Mouse (Mus musculus): ENCODE data around the gene Miga1. TPM values are rescaled to one million over a fixed set of nuclear protein-coding genes. Genes with fewer than 3 reads are reported as not detected.
A peak's percentile ranks its signal among the peaks of the same experiment; 100 is the strongest.
"Not testable (repeated sequence)": the region's sequence is repeated elsewhere in the genome, so short reads cannot be mapped to it uniquely, and the experiment has no call there.

Miga1 gene
- polyA plus RNA-seq, 1 experiment from 2014 or later = 24.7 TPM

DNA sequence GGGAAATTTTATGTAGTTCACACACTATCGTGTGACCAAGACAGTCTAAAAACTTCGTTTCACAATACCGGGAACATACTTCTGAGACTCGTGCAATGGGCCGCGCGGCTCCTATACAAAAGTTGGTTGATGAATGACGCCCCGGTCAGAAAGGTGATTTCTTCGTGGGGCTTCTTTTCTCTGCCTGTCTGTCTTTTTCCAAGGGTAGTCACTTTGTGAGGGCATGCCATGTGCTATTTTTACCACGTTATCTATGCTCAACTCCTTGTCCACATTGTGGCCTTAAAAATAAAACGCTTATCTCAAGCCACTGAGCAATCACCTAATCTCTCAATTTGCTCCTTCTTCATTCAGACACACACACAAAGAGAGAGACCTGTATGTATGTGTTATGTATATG, 75.4 kb downstream of the Miga1 start:
- Histone ChIP-seq H3K9me3 (no peaks in the 10 kb centered on the region), H3K36me3 (no peaks in the 10 kb centered on the region), H3K27me3 (peaks cover 20% of the 10 kb centered on the region; the same call in 1 of the 2 replicates), H3K9ac (peak overlapping the region; percentile 75; the same call in 1 of the 2 replicates), H3K4me1 (peaks cover 20% of the 10 kb centered on the region; the same call in 1 of the 2 replicates), H3K4me2 (replicated peaks) (peak overlapping the region; percentile 97), H3K27ac (no peak overlapping the region), H3K4me3 (peak overlapping the region; percentile 56)
- ATAC-seq (ENCODE audit: insufficient number of reproducible peaks, insufficient read depth, low FRiP score, low TSS enrichment) = no peak
- WGBS = 46% methylated on average over 12 of the region's 12 CpGs

DNA sequence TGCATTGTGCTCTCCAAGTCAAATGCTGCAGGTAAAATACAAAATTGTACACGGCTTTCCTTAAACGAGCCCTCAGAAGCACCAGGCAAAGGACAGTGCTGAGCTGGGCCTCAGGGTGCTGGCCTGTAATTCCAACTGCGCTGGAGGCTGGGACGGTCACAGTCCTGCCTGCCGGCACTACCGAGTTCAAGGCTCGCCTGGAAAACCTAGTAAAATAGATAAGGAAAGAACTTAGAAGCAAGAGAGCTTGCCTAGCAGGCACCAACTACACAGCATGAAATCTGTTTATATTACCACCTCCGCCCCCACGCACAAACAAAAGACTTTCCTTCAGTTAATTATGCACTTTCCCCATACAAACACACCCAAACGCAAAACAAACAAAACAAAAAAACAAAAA, 75.8 kb downstream of the Miga1 start:
- Histone ChIP-seq H3K9ac (no peak overlapping the region), H3K9me3 (no peaks in the 10 kb centered on the region), H3K36me3 (no peaks in the 10 kb centered on the region), H3K4me3 (no peak overlapping the region), H3K4me1 (peaks cover 20% of the 10 kb centered on the region; the same call in 1 of the 2 replicates), H3K27me3 (peaks cover 20% of the 10 kb centered on the region; the same call in 1 of the 2 replicates), H3K4me2 (replicated peaks) (no peak overlapping the region), H3K27ac (no peak overlapping the region)
- no peak for ATAC-seq (ENCODE audit: insufficient number of reproducible peaks, insufficient read depth, low FRiP score, low TSS enrichment)
- WGBS = 49% methylated on average over 10 of the region's 10 CpGs

- ATAC-seq (ENCODE audit: insufficient number of reproducible peaks, insufficient read depth, low FRiP score, low TSS enrichment) = no peak
- H3K27ac ChIP-seq = no peak overlapping the region
- WGBS = 13% methylated on average over 8 of the region's 8 CpGs
Measured at GRCm38 (mm10) chr3:152261948-152262347, 78.3 kb downstream of the Miga1 start.

GRCm38 (mm10) chr3:152261436-152261835, 78.8 kb downstream of the Miga1 start:
- peaks cover 16% of the 10 kb centered on the region; the same call in 1 of the 2 replicates for H3K27me3 ChIP-seq
- H3K4me2 ChIP-seq (replicated peaks) = no peak overlapping the region
- H3K9me3 ChIP-seq = no peaks in the 10 kb centered on the region
- no peak for ATAC-seq (ENCODE audit: insufficient number of reproducible peaks, insufficient read depth, low FRiP score, low TSS enrichment)
- no peak overlapping the region for H3K27ac ChIP-seq
- no peak overlapping the region for H3K4me3 ChIP-seq
- no peaks in the 10 kb centered on the region for H3K36me3 ChIP-seq
- WGBS = 47% methylated on average over 8 of the region's 8 CpGs
- H3K9ac ChIP-seq = no peak overlapping the region
- H3K4me1 ChIP-seq = peaks cover 17% of the 10 kb centered on the region; the same call in 1 of the 2 replicates

More at GRCm38 (mm10) chr3:152261948-152262347, 78.3 kb downstream of the Miga1 start:
- no peak overlapping the region for H3K4me3 ChIP-seq
- H3K36me3 ChIP-seq = no peaks in the 10 kb centered on the region
- peaks cover 20% of the 10 kb centered on the region; the same call in 1 of the 2 replicates for H3K4me1 ChIP-seq
- H3K27me3 ChIP-seq = peaks cover 20% of the 10 kb centered on the region; the same call in 1 of the 2 replicates
- 0 out of 2 replicates have a peak overlapping the region, but pooled peaks have one; percentile 4 for H3K4me2 ChIP-seq (replicated peaks)
- H3K9me3 ChIP-seq = no peaks in the 10 kb centered on the region
- no peak overlapping the region for H3K9ac ChIP-seq

- H3K4me1 ChIP-seq = peaks cover 11% of the 10 kb centered on the region; the same call in 1 of the 2 replicates
- H3K4me2 ChIP-seq (replicated peaks) = no peak overlapping the region
- peaks cover 12% of the 10 kb centered on the region; the same call in 1 of the 2 replicates for H3K27me3 ChIP-seq
- no peak overlapping the region for H3K4me3 ChIP-seq
- no peak overlapping the region for H3K9ac ChIP-seq
- no peaks in the 10 kb centered on the region for H3K36me3 ChIP-seq
- 94% methylated on average over 1 of the region's 1 CpGs for WGBS
- ATAC-seq (ENCODE audit: insufficient number of reproducible peaks, insufficient read depth, low FRiP score, low TSS enrichment) = no peak
- no peak overlapping the region for H3K27ac ChIP-seq
- H3K9me3 ChIP-seq = no peaks in the 10 kb centered on the region
Measured at GRCm38 (mm10) chr3:152260362-152260761, 79.8 kb downstream of the Miga1 start.

GRCm38 (mm10) chr3:152259409-152259808, 80.8 kb downstream of the Miga1 start:
- 48% methylated on average over 8 of the region's 9 CpGs for WGBS
- H3K9me3 ChIP-seq; H3K4me2 ChIP-seq (replicated peaks); ATAC-seq (ENCODE audit: insufficient number of reproducible peaks, insufficient read depth, low FRiP score, low TSS enrichment); H3K27me3 ChIP-seq; H3K27ac ChIP-seq; H3K4me3 ChIP-seq; H3K9ac ChIP-seq; H3K4me1 ChIP-seq; H3K36me3 ChIP-seq: not testable (repeated sequence)

GRCm38 (mm10) chr3:152257528-152257927, 82.7 kb downstream of the Miga1 start:
- no peak overlapping the region for H3K4me2 ChIP-seq (replicated peaks)
- no peak for ATAC-seq (ENCODE audit: insufficient number of reproducible peaks, insufficient read depth, low FRiP score, low TSS enrichment)
- H3K27me3 ChIP-seq = no peaks in the 10 kb centered on the region
- 0 out of 2 replicates have a peak, but pooled peaks cover 7% of the 10 kb centered on the region for H3K4me1 ChIP-seq
- H3K27ac ChIP-seq = no peak overlapping the region
- 89% methylated on average over 3 of the region's 3 CpGs for WGBS
- no peak overlapping the region for H3K4me3 ChIP-seq
- no peaks in the 10 kb centered on the region for H3K36me3 ChIP-seq
- H3K9ac ChIP-seq = no peak overlapping the region
- H3K9me3 ChIP-seq = no peaks in the 10 kb centered on the region

- ATAC-seq (ENCODE audit: insufficient number of reproducible peaks, insufficient read depth, low FRiP score, low TSS enrichment) = no peak
- H3K4me3 ChIP-seq = no peak overlapping the region
- 83% methylated on average over 1 of the region's 1 CpGs for WGBS
Measured at GRCm38 (mm10) chr3:152250487-152250886, 89.7 kb downstream of the Miga1 start.

DNA sequence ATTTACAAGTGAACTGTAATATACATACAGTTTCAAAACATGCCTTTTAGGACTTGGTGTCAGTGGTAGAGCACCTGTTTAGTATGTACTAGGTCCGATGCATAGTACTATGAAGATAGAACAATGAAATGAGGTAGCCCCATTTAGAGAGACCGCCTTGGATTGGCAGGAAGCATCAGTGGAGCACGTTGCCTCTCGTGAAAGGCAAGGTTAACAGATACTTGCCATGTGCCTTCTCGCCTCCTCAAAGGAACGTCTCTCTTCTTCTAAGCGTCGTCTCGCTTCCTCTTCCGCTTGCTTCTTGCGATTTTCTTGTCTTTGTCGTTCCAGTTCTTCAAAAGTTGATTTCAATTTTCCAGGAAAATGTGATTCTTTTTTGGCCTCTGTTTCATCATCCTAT, 92.5 kb downstream of the Miga1 start:
- Histone ChIP-seq H3K27me3 (no peaks in the 10 kb centered on the region), H3K27ac (no peak overlapping the region), H3K4me1 (no peaks in the 10 kb centered on the region), H3K9me3 (no peaks in the 10 kb centered on the region), H3K9ac (no peak overlapping the region), H3K4me3 (no peak overlapping the region), H3K4me2 (replicated peaks) (no peak overlapping the region), H3K36me3 (no peaks in the 10 kb centered on the region)
- ATAC-seq (ENCODE audit: insufficient number of reproducible peaks, insufficient read depth, low FRiP score, low TSS enrichment) = no peak
- WGBS = 87% methylated on average over 12 of the region's 12 CpGs

More at GRCm38 (mm10) chr3:152250487-152250886, 89.7 kb downstream of the Miga1 start:
- Histone ChIP-seq H3K4me2 (replicated peaks) (no peak overlapping the region), H3K9me3 (no peaks in the 10 kb centered on the region), H3K4me1 (no peaks in the 10 kb centered on the region), H3K9ac (no peak overlapping the region), H3K27ac (no peak overlapping the region), H3K27me3 (no peaks in the 10 kb centered on the region), H3K36me3 (no peaks in the 10 kb centered on the region)

DNA sequence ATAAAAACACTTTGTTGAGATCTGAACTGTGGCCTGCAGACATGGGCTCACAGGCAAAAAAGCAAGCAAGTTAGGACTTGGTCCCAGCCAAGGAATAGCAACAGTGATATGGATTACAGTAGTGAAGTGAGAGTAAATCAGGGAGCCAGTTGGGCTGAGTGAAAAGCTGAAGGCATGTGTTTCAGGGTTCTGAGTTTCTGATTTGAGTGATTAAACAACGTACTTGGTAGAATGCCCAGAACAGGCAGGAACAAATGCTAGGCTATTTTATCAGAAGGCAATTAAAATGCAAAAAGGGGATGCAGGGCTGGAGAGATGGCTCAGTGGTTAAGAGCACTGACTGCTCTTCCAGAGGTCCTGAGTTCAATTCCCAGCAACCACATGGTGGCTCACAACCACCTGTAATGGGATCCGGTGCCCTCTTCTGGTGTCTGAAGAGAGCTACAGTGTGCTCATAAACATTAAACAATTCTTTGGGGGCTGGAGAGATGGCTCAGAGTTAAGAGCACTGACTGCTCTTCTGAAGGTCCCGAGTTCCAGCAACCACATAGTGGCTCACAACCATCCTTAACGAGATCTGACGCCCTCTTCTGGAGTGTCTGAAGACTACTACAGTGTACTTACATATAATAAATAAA, 94.8 kb downstream of the Miga1 start:
- no peak overlapping the region for H3K9ac ChIP-seq
- H3K36me3 ChIP-seq = 0 out of 2 replicates have a peak, but pooled peaks cover 3% of the 10 kb centered on the region
- no peaks in the 10 kb centered on the region for H3K27me3 ChIP-seq
- H3K4me2 ChIP-seq (replicated peaks) = no peak overlapping the region
- H3K27ac ChIP-seq = no peak overlapping the region
- no peak for ATAC-seq (ENCODE audit: insufficient number of reproducible peaks, insufficient read depth, low FRiP score, low TSS enrichment)
- no peaks in the 10 kb centered on the region for H3K4me1 ChIP-seq
- H3K4me3 ChIP-seq = no peak overlapping the region
- H3K9me3 ChIP-seq = no peaks in the 10 kb centered on the region
- 80% methylated on average over 5 of the region's 5 CpGs for WGBS

DNA sequence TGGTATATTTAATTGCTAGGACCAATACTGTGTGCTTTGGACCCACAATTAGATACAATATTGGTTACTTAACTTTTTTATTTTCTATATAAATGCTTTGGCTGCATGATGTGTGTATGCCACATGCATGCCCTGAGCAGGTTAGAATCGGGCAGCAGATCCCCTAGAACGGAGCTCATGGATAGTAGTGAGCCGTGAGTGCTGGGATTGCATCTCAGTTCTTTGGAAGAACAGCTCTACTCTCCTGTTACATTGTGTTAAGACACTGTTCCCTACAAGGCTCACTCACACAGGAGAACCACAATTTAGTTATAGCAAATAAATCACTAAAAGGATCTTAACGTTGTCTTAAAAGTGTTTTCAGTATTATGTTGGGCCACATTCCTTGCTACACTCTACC, 96.9 kb downstream of the Miga1 start:
- 76% methylated on average over 4 of the region's 4 CpGs for WGBS
- Histone ChIP-seq H3K9ac (no peak overlapping the region), H3K36me3 (peaks cover 14% of the 10 kb centered on the region), H3K4me1 (no peaks in the 10 kb centered on the region), H3K27me3 (no peaks in the 10 kb centered on the region), H3K4me3 (no peak overlapping the region), H3K4me2 (replicated peaks) (no peak overlapping the region), H3K9me3 (no peaks in the 10 kb centered on the region), H3K27ac (no peak overlapping the region)
- no peak for ATAC-seq (ENCODE audit: insufficient number of reproducible peaks, insufficient read depth, low FRiP score, low TSS enrichment)

GRCm38 (mm10) chr3:152241098-152241497, 99.1 kb downstream of the Miga1 start:
- H3K9ac ChIP-seq = no peak overlapping the region
- no peaks in the 10 kb centered on the region for H3K27me3 ChIP-seq
- no peak overlapping the region for H3K27ac ChIP-seq
- 81% methylated on average over 3 of the region's 3 CpGs for WGBS
- peaks cover 23% of the 10 kb centered on the region for H3K36me3 ChIP-seq
- no peak for ATAC-seq (ENCODE audit: insufficient number of reproducible peaks, insufficient read depth, low FRiP score, low TSS enrichment)
- no peak overlapping the region for H3K4me3 ChIP-seq
- H3K4me1 ChIP-seq = no peaks in the 10 kb centered on the region
- H3K9me3 ChIP-seq = no peaks in the 10 kb centered on the region
- H3K4me2 ChIP-seq (replicated peaks) = no peak overlapping the region

Data from embryonic facial prominence, embryonic 12.5 days (tissue).